8 mouse cellular contexts compared by ENCODE assay signal in the genomic region with DNA sequence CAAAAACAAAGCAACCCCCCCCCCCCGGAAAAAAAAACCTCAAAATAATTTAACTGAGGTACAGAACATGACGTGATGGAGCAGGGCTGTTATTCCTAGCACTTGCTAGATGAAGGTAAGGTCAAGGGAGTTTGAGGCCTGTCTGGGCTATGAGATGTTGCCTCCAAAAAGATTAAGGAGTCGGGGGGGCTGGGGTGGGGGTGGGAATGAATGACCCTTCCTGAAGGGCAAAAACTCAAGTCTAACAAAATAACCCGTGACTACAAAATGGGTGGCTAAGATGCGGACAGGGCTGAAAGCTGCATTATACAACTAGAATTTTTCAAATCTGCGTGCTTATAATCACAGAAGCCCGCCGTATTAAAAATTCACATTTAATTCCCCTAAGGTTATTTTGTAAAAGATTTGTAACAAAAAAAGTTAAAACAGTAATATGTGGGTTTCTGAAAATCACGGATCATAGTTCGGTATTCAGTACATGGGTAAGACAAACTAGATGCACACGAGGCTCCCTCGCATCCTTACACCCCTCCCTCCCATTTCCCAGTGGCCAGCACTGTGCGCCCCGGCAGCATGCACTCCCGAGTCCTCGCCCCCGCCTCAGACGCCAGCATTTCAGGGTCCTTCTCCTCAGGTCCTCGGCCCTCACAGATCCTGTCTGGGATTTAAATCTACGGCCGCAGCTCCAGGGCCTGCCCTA. TPM values are rescaled to one million over a fixed set of nuclear protein-coding genes. Genes with fewer than 3 reads are reported as not detected.
DNase-seq lines count a peak whose midpoint lies in the region; ATAC-seq lines count a peak whose summit lies in the region.

No protein-coding gene starts in this region.

- H3K27me3 ChIP-seq in heart, embryonic 11.5 days (ENCODE audit: control insufficient read depth, insufficient read depth, low read length), result no peaks in the 10 kb centered on the region
- no peaks in the 10 kb centered on the region for H3K27me3 ChIP-seq in forebrain, embryonic 11.5 days (ENCODE audit: control insufficient read depth, insufficient read depth, low read length)
- H3K27me3 ChIP-seq in liver, embryonic 15.5 days, result no peaks in the 10 kb centered on the region

- H3K4me3 ChIP-seq in heart, embryonic 11.5 days (ENCODE audit: low read depth, low read length), result peak overlapping the region; percentile 90
- peak overlapping the region; percentile 79 for H3K4me3 ChIP-seq in forebrain, embryonic 11.5 days (ENCODE audit: low read depth, low read length)
- H3K4me3 ChIP-seq in liver, embryonic 15.5 days (replicated peaks), result peak overlapping the region; percentile 94

- peak overlapping the region; percentile 95 for H3K4me2 ChIP-seq in heart, embryonic 11.5 days
- H3K4me2 ChIP-seq in forebrain, embryonic 11.5 days (ENCODE audit: low read depth, low read length, severe bottlenecking), result peak overlapping the region; percentile 67
- H3K4me2 ChIP-seq in liver, embryonic 15.5 days, result peak overlapping the region; percentile 92

- peaks cover 10% of the 10 kb centered on the region; the same call in 1 of the 2 replicates for H3K4me1 ChIP-seq in heart, embryonic 11.5 days (ENCODE audit: control insufficient read depth, insufficient read depth, low read length)
- H3K4me1 ChIP-seq in forebrain, embryonic 11.5 days (replicated peaks; ENCODE audit: control insufficient read depth, insufficient read depth, low read length), result 0 out of 2 replicates have a peak, but pooled peaks cover 6% of the 10 kb centered on the region
- peaks cover 45% of the 10 kb centered on the region for H3K4me1 ChIP-seq in liver, embryonic 15.5 days (replicated peaks)

- DNase-seq in heart, adult 11 months, result no peak
- no peak for DNase-seq in forebrain, embryonic 11.5 days (ENCODE audit: low spot score)
- DNase-seq in natural killer cell, adult 2 months (ENCODE audit: low spot score in 2 of 2), result no peak
- DNase-seq in cerebellum, postnatal 36 days, result no peak
- DNase-seq in right cerebral cortex, adult 18-20 months, result no peak

- WGBS in heart, embryonic 11.5 days (ENCODE audit: insufficient replicate concordance), result 6% methylated on average over 21 of the region's 21 CpGs
- WGBS in forebrain, embryonic 11.5 days, result 4% methylated on average over 21 of the region's 21 CpGs
- WGBS in liver, embryonic 15.5 days (ENCODE audit: insufficient replicate concordance), result 3% methylated on average over 21 of the region's 21 CpGs

- peak; percentile 51 for ATAC-seq in heart, embryonic 11.5 days (replicated peaks; ENCODE audit: insufficient number of reproducible peaks, low FRiP score, low TSS enrichment)
- peak; percentile 6 for ATAC-seq in CD4-positive, CD25-positive, alpha-beta regulatory T cell, adult 4 months
- peak; percentile 78 for ATAC-seq in forebrain, embryonic 11.5 days (replicated peaks; ENCODE audit: low FRiP score)
- no peak for ATAC-seq in liver, embryonic 15.5 days (ENCODE audit: insufficient read depth)

- H3K9me3 ChIP-seq in heart, embryonic 11.5 days (replicated peaks; ENCODE audit: control insufficient read depth, low read length), result no peaks in the 10 kb centered on the region
- H3K9me3 ChIP-seq in forebrain, embryonic 11.5 days (ENCODE audit: control insufficient read depth, low read length), result no peaks in the 10 kb centered on the region
- no peaks in the 10 kb centered on the region for H3K9me3 ChIP-seq in liver, embryonic 15.5 days (replicated peaks)

- H3K27ac ChIP-seq in heart, embryonic 11.5 days (ENCODE audit: low read depth, low read length), result peak overlapping the region; percentile 85
- peak overlapping the region; percentile 77 for H3K27ac ChIP-seq in forebrain, embryonic 11.5 days (ENCODE audit: low read depth, low read length)
- H3K27ac ChIP-seq in liver, embryonic 15.5 days (replicated peaks), result peak overlapping the region; percentile 90

- peak overlapping the region; percentile 94 for H3K9ac ChIP-seq in heart, embryonic 11.5 days (ENCODE audit: low read depth, low read length)
- peak overlapping the region; percentile 94 for H3K9ac ChIP-seq in forebrain, embryonic 11.5 days (ENCODE audit: low read length)
- peak overlapping the region; percentile 77 for H3K9ac ChIP-seq in liver, embryonic 15.5 days

- 0 out of 2 replicates have a peak, but pooled peaks cover 4% of the 10 kb centered on the region for H3K36me3 ChIP-seq in heart, embryonic 11.5 days (ENCODE audit: control insufficient read depth, insufficient read depth, low read length)
- H3K36me3 ChIP-seq in forebrain, embryonic 11.5 days (ENCODE audit: control insufficient read depth, insufficient read depth, low read length), result peaks cover 4% of the 10 kb centered on the region; the same call in 1 of the 2 replicates
- peaks cover 14% of the 10 kb centered on the region for H3K36me3 ChIP-seq in liver, embryonic 15.5 days (replicated peaks)

RNA-seq across cellular contexts. Expression of gene Fkbp3, which starts 0.7 kb away (rescaled TPM):
- 504 and 510 TPM in 2 replicates for polyA plus RNA-seq in heart, embryonic 11.5 days (2014; fragmentation: Nextera tagmentation; extraction: Ambion mirVana)
- polyA plus RNA-seq in CD4-positive, CD25-positive, alpha-beta regulatory T cell, adult 4 months (2017; shearing (Covaris generic)), result 100 to 1,000 TPM; 267 to 332 TPM
- 656 and 721 TPM in 2 replicates for polyA plus RNA-seq in forebrain, embryonic 11.5 days (2014; fragmentation: Nextera tagmentation; extraction: Ambion mirVana)
- polyA plus RNA-seq in liver, embryonic 15.5 days (2015; fragmentation: Nextera tagmentation; extraction: Ambion mirVana), result 84.5 and 116 TPM in 2 replicates

RNA-seq across cellular contexts. Expression of gene Fancm, which starts 2.3 kb away (rescaled TPM):
- polyA plus RNA-seq in heart, embryonic 11.5 days (2014; fragmentation: Nextera tagmentation; extraction: Ambion mirVana), result 7.8 and 9.7 TPM in 2 replicates
- 1 to 10 TPM; 3.6 to 6.6 TPM for polyA plus RNA-seq in CD4-positive, CD25-positive, alpha-beta regulatory T cell, adult 4 months (2017; shearing (Covaris generic))
- polyA plus RNA-seq in forebrain, embryonic 11.5 days (2014; fragmentation: Nextera tagmentation; extraction: Ambion mirVana), result 12.1 and 13.2 TPM in 2 replicates
- 5.4 and 6.0 TPM in 2 replicates for polyA plus RNA-seq in liver, embryonic 15.5 days (2015; fragmentation: Nextera tagmentation; extraction: Ambion mirVana)

RNA-seq across cellular contexts. Expression of gene Prpf39, which starts 36.9 kb away (rescaled TPM):
- 40.0 and 46.5 TPM in 2 replicates for polyA plus RNA-seq in heart, embryonic 11.5 days (2014; fragmentation: Nextera tagmentation; extraction: Ambion mirVana)
- 100 to 1,000 TPM in 1 of 2 experiments, 10 to 100 TPM in 1; 99.3 to 103 TPM for polyA plus RNA-seq in CD4-positive, CD25-positive, alpha-beta regulatory T cell, adult 4 months (2017; shearing (Covaris generic))
- 68.3 and 74.5 TPM in 2 replicates for polyA plus RNA-seq in forebrain, embryonic 11.5 days (2014; fragmentation: Nextera tagmentation; extraction: Ambion mirVana)
- 13.8 and 16.9 TPM in 2 replicates for polyA plus RNA-seq in liver, embryonic 15.5 days (2015; fragmentation: Nextera tagmentation; extraction: Ambion mirVana)
